Mouse (Mus musculus) midbrain, embryonic 14.5 days (tissue): Measurements from ENCODE around the gene Peak1. TPM values are rescaled to one million over a fixed set of nuclear protein-coding genes. Genes with fewer than 3 reads are reported as not detected.

Source experiments
- ATAC-seq: fragments of 200-750 bp; cut with Nextera tagmentation; 2 replicates; pipeline ENCODE4 v1.8.0; 2017; ENCODE audit warnings: moderate number of reproducible peaks, moderate library complexity; ENCODE audit not compliant: low FRiP score, low TSS enrichment
- DNase-seq: peaks from one replicate; pipeline ENCODE4 v3.0.0-alpha.2; 2015
- H3K27ac ChIP-seq: fragments of 300-500 bp; sonication (generic); replicated peaks from 2 replicates; pipeline ENCODE4 v1.5.1; 2014; ENCODE audit warnings: mild to moderate bottlenecking, low read depth, low read length, moderate library complexity
- H3K27me3 ChIP-seq: fragments of 300-500 bp; sonication (generic); 2 replicates; pipeline ENCODE4 v1.6.1; 2014; ENCODE audit warnings: low read length, control low read depth, mixed read lengths; ENCODE audit not compliant: control insufficient read depth, insufficient read depth
- H3K36me3 ChIP-seq: fragments of 300-500 bp; sonication (generic); 2 replicates; pipeline ENCODE4 v1.6.1; 2014; ENCODE audit warnings: low read length, control low read depth; ENCODE audit not compliant: control insufficient read depth, insufficient read depth
- H3K4me1 ChIP-seq: fragments of 300-500 bp; sonication (generic); 2 replicates; pipeline ENCODE4 v1.6.1; 2014; ENCODE audit warnings: mild to moderate bottlenecking, antibody characterized with exemption, low read length, control low read depth; ENCODE audit not compliant: control insufficient read depth, insufficient read depth
- H3K4me2 ChIP-seq: fragments of 300-500 bp; sonication (generic); 2 replicates; pipeline ENCODE4 v1.6.1; 2014; ENCODE audit warnings: mild to moderate bottlenecking, low read length, moderate library complexity
- H3K4me3 ChIP-seq: fragments of 300-500 bp; sonication (generic); replicated peaks from 2 replicates; pipeline ENCODE4 v1.5.1; 2014; ENCODE audit warnings: low read depth, low read length
- H3K9ac ChIP-seq: fragments of 300-500 bp; sonication (generic); replicated peaks from 2 replicates; pipeline ENCODE4 v1.6.1; 2014; ENCODE audit warnings: mild to moderate bottlenecking, low read length, moderate library complexity
- H3K9me3 ChIP-seq: fragments of 300-500 bp; sonication (generic); 2 replicates; pipeline ENCODE4 v1.6.1; 2016; ENCODE audit warnings: low read length, control low read depth, mixed read lengths; ENCODE audit not compliant: control insufficient read depth
- WGBS: fragments of 180-500 bp; shearing (Covaris S2); extraction: QIAGEN DNeasy Blood & Tissue Kit; methylation state at CpG from one replicate; pipeline ENCODE4 v1.1.7; 2014; 5-methylcytosine and 5-hydroxymethylcytosine counted together
- polyA plus RNA-seq: library from polyadenylated mRNA; unstranded; fragments of >200 nt; fragmentation: Nextera tagmentation; extraction: Ambion mirVana; gene quantifications from 2 replicates; pipeline ENCODE4 v1.2.1, GENCODE M21; 2014

Peak1 gene
- polyA plus RNA-seq, 1 experiment from 2014 or later = 4.7 TPM

DNA sequence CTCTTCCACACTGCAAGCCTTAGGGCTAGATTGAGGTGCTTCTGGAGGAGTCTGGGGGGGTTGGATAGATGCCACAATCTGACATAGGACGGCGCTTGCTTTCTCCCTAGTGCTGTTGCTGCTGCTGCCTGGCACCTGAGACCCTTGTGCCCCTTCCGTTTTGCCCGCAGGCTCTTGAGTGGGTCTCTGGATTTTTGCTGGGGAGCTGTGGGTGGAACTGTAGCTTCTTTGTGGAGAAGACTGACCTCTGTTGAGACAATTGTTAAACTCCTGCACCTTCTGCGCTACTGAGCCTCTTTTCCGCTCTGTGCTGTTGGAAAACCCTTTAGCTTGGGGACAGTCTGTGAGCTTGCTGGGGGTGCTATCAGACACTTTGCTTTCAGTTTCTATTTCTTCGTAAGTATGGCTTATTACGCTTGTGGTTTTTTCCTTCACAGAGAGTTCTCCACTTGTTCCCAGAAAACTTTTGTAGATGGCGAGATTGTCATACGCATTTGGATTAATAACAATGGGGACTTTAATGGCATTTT, 159.5 kb downstream of the Peak1 start:
- Histone ChIP-seq H3K4me1 (no peaks in the 10 kb centered on the region), H3K9me3 (peaks cover 6% of the 10 kb centered on the region), H3K27me3 (no peaks in the 10 kb centered on the region), H3K27ac (no peak overlapping the region), H3K36me3 (no peaks in the 10 kb centered on the region), H3K4me3 (no peak overlapping the region), H3K9ac (no peak overlapping the region), H3K4me2 (no peak overlapping the region)
- WGBS = 98% methylated on average over 10 of the region's 10 CpGs
- ATAC-seq = no peak
- DNase-seq = no peak

DNA sequence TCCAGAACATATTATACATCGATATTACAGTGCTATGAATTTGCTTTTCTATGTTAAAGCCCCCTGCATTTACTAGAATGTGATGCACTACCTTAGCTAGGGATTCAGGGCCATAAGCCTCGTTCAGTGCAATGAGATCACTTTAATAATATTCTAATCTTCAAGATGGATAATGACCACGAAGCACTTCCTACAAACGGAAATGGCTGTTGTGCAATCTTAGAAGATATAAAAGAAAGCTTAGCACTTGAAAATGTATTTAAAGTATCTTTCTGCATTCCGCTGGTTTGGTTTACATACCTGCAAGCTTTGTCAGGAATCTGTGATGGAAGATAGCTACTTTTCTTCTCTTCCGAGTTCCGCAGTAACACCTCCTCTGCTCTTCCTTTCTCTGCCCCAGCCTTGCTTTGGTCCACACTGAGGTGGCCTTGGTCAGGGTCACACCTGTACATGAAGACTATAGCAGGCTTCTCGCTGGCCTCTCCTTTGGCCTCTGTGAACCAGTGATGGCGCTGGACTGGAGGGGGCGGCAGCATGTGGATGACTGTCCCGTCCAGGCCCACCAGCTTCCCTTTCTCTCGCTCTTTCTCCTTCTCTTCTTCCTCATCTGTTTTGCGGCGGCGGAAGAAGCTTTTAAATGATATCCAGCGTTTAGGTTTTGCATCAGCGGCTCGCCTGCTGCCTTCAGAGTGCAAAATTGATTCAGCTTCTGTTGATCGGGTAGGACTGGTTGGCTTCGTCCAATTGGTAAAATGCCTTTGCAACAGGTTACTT, 160.5 kb downstream of the Peak1 start:
- no peak overlapping the region for H3K4me3 ChIP-seq
- ATAC-seq (no peak), DNase-seq (no peak)
- H3K27me3 ChIP-seq = no peaks in the 10 kb centered on the region
- H3K9ac ChIP-seq = no peak overlapping the region
- 93% methylated on average over 20 of the region's 20 CpGs for WGBS
- H3K4me2 ChIP-seq = no peak overlapping the region
- H3K27ac ChIP-seq = no peak overlapping the region
- H3K36me3 ChIP-seq = no peaks in the 10 kb centered on the region
- H3K4me1 ChIP-seq = no peaks in the 10 kb centered on the region
- peaks cover 6% of the 10 kb centered on the region for H3K9me3 ChIP-seq

DNA sequence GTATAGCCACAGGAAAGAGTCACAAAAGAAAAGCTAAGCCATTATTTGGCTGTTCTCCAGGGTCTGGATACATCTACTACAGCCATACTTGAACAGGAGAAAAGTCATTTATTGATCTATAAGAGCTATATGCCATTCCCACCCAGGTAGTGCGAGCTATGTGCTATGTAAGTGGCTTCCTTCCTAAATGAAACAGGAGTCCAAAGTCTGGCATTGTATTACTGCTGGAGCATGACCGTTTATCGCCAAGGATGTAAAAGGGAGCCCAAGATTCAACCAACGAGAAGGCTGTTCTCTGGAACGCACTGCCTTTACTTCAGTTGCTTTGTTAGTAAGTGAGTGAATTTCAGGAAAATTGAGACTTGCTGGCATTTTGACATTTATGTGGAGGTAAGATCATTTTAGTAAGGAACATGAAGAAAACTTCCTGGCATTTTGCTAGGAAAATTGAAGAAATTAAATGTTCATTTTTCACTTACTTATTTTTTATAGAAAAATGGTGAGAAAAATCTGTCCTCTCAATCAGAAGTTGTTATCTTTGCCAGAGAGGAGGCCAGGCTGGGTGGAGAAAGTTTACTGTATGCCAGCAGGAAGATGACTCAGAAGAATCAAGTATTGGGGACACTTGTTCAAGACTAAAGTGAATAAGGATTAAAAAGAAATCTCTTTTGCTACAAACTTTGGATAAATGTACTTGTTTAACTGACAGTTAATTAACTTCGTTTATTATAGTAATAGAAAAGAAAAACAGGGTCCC, 162.0 kb downstream of the Peak1 start:
- no peak for ATAC-seq
- H3K9ac ChIP-seq = no peak overlapping the region
- no peak overlapping the region for H3K4me2 ChIP-seq
- no peaks in the 10 kb centered on the region for H3K4me1 ChIP-seq
- peaks cover 6% of the 10 kb centered on the region for H3K9me3 ChIP-seq
- no peak overlapping the region for H3K4me3 ChIP-seq
- H3K27ac ChIP-seq = no peak overlapping the region
- WGBS = 78% methylated on average over 6 of the region's 6 CpGs
- no peak for DNase-seq
- no peaks in the 10 kb centered on the region for H3K36me3 ChIP-seq
- no peaks in the 10 kb centered on the region for H3K27me3 ChIP-seq

DNA sequence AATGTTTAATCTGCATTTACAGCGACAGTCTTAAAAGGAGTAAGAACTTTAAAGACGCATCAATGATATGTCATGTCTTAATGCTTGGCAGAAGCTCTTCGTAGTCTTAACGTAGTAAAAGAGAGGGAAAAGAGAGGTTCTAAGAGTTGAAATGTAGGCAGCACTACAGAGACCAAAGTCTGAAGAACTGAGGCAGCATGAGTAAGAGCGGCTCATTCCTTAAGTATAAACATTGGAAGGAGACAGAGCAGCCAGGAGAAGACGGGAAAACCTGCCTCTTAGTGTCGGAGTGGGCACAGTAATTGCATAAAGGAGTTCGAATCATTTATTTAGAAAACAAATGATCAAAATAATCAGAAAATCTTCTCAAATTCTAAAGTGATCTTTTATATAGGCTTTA, 173.5 kb downstream of the Peak1 start:
- 0 out of 2 replicates have a peak, but pooled peaks cover 4% of the 10 kb centered on the region for H3K4me1 ChIP-seq
- no peaks in the 10 kb centered on the region for H3K9me3 ChIP-seq
- DNase-seq (no peak), ATAC-seq (no peak)
- 91% methylated on average over 8 of the region's 8 CpGs for WGBS
- H3K9ac ChIP-seq = no peak overlapping the region
- H3K4me3 ChIP-seq = no peak overlapping the region
- no peaks in the 10 kb centered on the region for H3K27me3 ChIP-seq
- no peaks in the 10 kb centered on the region for H3K36me3 ChIP-seq
- H3K4me2 ChIP-seq = no peak overlapping the region
- no peak overlapping the region for H3K27ac ChIP-seq

DNA sequence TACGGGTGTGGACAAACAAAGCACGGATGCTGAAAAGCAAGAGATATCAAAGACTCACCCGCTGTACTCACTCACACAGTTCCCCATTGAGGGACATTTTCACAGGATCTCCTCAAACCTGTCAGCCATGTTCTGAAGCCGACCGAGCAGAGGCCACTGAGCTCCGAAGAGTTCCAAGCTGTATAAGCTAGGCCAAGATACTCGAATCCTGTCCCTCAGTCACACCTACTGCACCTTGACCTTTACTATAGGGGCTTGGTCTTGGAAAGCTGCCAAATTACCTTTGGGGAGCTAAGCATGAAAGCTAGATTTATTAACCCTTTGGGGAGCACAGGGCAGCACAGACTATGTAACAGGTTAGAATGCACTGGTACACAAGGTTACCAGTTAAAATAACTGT, 174.0 kb downstream of the Peak1 start:
- 0 out of 2 replicates have a peak, but pooled peaks cover 4% of the 10 kb centered on the region for H3K4me1 ChIP-seq
- no peak overlapping the region for H3K4me3 ChIP-seq
- 92% methylated on average over 7 of the region's 7 CpGs for WGBS
- no peak overlapping the region for H3K9ac ChIP-seq
- no peaks in the 10 kb centered on the region for H3K36me3 ChIP-seq
- no peak overlapping the region for H3K4me2 ChIP-seq
- no peak for ATAC-seq
- no peak for DNase-seq
- no peaks in the 10 kb centered on the region for H3K9me3 ChIP-seq
- H3K27me3 ChIP-seq = no peaks in the 10 kb centered on the region
- no peak overlapping the region for H3K27ac ChIP-seq

DNA sequence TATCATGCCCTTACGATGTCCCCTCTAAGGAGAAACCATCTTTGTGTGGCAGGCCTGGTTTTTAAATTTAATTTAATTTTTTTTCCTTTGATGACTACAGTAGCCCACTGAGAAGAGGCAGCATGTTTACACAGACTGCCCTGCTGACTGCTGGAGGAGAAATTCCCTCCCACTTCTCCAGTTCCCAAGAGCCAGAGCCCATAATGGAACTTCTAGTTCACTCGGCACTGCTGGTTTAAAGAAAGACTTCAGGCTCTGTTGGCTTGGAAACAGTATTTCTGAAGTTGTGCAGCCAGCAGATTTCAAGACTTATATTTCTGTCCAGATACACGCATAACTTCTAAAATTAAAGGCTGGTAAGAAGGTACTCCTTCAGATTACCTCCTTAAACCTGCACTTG, 175.2 kb downstream of the Peak1 start:
- 0 out of 2 replicates have a peak, but pooled peaks cover 4% of the 10 kb centered on the region for H3K4me1 ChIP-seq
- no peaks in the 10 kb centered on the region for H3K9me3 ChIP-seq
- no peaks in the 10 kb centered on the region for H3K36me3 ChIP-seq
- DNase-seq = no peak
- no peaks in the 10 kb centered on the region for H3K27me3 ChIP-seq
- 81% methylated on average over 3 of the region's 3 CpGs for WGBS
- no peak overlapping the region for H3K4me2 ChIP-seq
- no peak overlapping the region for H3K27ac ChIP-seq
- H3K9ac ChIP-seq = no peak overlapping the region
- no peak overlapping the region for H3K4me3 ChIP-seq
- no peak for ATAC-seq

DNA sequence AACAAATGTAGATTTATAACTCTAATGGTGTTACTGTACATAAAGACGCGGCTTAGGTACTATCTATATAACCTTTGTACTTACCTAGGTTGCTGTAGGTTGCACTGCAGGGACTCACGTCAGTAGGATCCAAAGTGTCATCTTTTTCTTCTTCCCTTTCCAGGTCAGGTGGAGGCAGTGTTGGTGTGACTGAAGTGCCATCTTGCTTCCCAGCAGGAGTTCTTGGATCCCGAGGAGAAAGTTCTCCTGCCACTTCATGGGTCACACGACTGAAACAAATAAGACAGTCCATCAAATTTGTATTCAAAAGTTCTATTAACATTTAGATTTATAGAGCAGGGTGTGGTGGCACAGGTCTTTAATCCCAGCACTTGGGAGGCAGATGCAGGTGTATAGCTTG, 176.8 kb downstream of the Peak1 start:
- no peak overlapping the region for H3K4me3 ChIP-seq
- H3K36me3 ChIP-seq = no peaks in the 10 kb centered on the region
- H3K9ac ChIP-seq = no peak overlapping the region
- DNase-seq (no peak), ATAC-seq (no peak)
- no peak overlapping the region for H3K27ac ChIP-seq
- WGBS = 86% methylated on average over 5 of the region's 5 CpGs
- H3K4me1 ChIP-seq = 0 out of 2 replicates have a peak, but pooled peaks cover 4% of the 10 kb centered on the region
- H3K27me3 ChIP-seq = no peaks in the 10 kb centered on the region
- no peak overlapping the region for H3K4me2 ChIP-seq
- no peaks in the 10 kb centered on the region for H3K9me3 ChIP-seq

DNA sequence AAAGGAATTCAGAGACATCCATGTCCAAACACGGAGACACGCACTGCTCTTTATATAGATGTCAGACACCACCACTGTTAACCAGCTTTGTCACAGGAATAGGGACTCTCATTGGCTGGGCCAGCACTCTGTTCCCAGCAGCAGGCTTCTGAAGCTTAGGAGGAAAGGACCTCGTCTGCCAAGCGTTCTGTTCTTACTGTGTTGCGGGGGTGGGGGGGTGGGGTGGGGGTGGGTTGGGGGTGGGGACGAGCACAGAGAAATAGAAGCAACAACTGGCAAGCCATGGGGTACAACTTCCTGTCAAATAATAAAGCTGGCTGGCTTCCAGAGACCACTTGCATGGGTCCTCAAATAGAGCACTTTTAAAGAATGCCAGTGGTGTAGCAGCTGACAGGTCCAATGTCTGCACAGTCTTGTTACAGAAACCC, 182.0 kb downstream of the Peak1 start:
- 19% methylated on average over 6 of the region's 6 CpGs for WGBS
- H3K9me3 ChIP-seq = no peaks in the 10 kb centered on the region
- no peak overlapping the region for H3K9ac ChIP-seq
- H3K27ac ChIP-seq = no peak overlapping the region
- no peaks in the 10 kb centered on the region for H3K27me3 ChIP-seq
- peak; percentile 46 for DNase-seq
- no peaks in the 10 kb centered on the region for H3K36me3 ChIP-seq
- no peak overlapping the region for H3K4me3 ChIP-seq
- no peaks in the 10 kb centered on the region for H3K4me1 ChIP-seq
- H3K4me2 ChIP-seq = no peak overlapping the region
- no peak for ATAC-seq
